Mouse (Mus musculus) bone marrow, adult 2 months (tissue): ENCODE data around the gene Vps13c. TPM values are rescaled to one million over a fixed set of nuclear protein-coding genes. Genes with fewer than 3 reads are reported as not detected.

ENCODE experiments used
- H3K27ac ChIP-seq: fragments of 200-500 bp; 2 replicates; pipeline ENCODE4 v1.5.1; 2012; ENCODE audit warnings: low read depth, mild to moderate bottlenecking, control low read depth, inconsistent platforms, low read length; ENCODE audit not compliant: control insufficient read depth, poor library complexity, insufficient read depth
- H3K4me1 ChIP-seq: fragments of 200-500 bp; 2 replicates; pipeline ENCODE4 v1.6.1; 2011; ENCODE audit warnings: low read length; ENCODE audit not compliant: control insufficient read depth, insufficient read depth
- H3K4me3 ChIP-seq: fragments of 200-500 bp; replicated peaks from 2 replicates; pipeline ENCODE3; 2011; ENCODE audit warnings: mild to moderate bottlenecking, low read depth, low read length, control low read depth; ENCODE audit not compliant: control insufficient read depth
- CTCF ChIP-seq: fragments of 200-500 bp; IDR thresholded peaks from 2 replicates; pipeline ENCODE4 v1.5.1; 2011; ENCODE audit warnings: low read length, control low read depth; ENCODE audit not compliant: control insufficient read depth, insufficient read depth
- POLR2A ChIP-seq: fragments of 200-500 bp; IDR thresholded peaks from 2 replicates; pipeline ENCODE4 v1.6.1; 2011; ENCODE audit warnings: low read depth, mild to moderate bottlenecking, control low read depth, low read length, borderline replicate concordance; ENCODE audit not compliant: control insufficient read depth
- WGBS: fragments of 180-500 bp; shearing (Covaris S2); methylation state at CpG from one replicate; pipeline ENCODE4 v1.1.7; 2018; 5-methylcytosine and 5-hydroxymethylcytosine counted together
- polyA plus RNA-seq: library from polyadenylated mRNA; stranded (reverse); fragments of >200 nt; gene quantifications from 2 replicates; pipeline ENCODE4 v1.2.4, GENCODE M21; 2011; ENCODE audit warnings: low replicate concordance; ENCODE audit not compliant: missing spikeins, insufficient read depth, insufficient read length

Vps13c gene
- polyA plus RNA-seq, 1 experiment: 8.8 TPM

DNA sequence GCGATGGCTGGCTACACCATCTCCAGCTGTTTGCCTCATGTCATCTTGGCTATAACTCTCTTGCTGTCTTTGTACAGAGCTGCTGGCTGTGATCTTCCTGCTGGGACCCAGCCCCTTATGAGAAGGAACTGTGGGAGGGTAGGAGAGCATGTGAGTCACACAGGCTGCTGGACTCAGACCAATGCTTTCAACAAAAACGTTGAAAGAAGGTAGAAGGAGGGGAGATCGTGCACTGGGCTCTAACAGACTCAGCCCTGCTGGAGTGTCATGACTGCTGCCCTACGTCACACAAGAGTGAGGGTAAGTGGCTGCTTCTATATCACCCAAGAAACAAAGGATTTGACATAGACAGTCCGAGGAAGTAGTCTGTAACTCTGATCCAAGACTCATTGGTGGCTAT is 193.6 kb downstream of the Vps13c start:
- Histone ChIP-seq H3K4me3 (no peak overlapping the region), H3K4me1 (no peaks in the 10 kb centered on the region), H3K27ac (no peak overlapping the region)
- WGBS: 61% methylated on average over 5 of the region's 5 CpGs
- TF ChIP-seq CTCF (no peak), POLR2A (no peak)

Other genes starting within 250 kb of the Vps13c start
- not detected in 2 replicates for gene C2cd4b, start 81.0 kb upstream of the Vps13c start, polyA plus RNA-seq
- gene C2cd4a, start 8.1 kb upstream of the Vps13c start, polyA plus RNA-seq: not detected in 2 replicates